Mouse (Mus musculus) testis, postnatal 14 days (tissue): ENCODE results near the gene Rnf150.

Source experiments
- DNase-seq: peaks from one replicate; pipeline ENCODE4 v3.0.0; 2021; ENCODE audit warnings: low spot score

Rnf150 gene

GRCm38 (mm10) chr8:82889062-82889720 is 26.0 kb downstream of the Rnf150 start:
- DNase-seq = no peak

DNA sequence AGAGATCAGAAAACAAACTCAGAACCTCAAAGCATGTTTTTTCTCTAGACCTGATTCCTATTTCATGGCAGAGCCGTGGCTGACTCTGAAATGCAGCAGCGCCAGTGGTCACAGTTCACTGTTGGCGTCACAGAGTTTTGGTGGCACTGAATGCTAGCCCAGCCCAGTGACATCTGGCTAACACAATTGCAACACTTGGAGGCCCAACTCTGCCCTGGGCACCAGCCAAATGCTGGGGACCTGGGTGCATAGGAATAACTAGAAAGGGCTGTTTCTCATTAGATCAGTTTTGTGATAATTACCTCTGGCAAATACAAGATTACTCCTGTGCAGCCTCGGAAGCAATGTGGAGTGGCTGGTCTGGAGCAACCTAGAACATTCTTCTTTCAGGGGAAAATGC is 31.9 kb downstream of the Rnf150 start:
- DNase-seq = no peak

- no peak for DNase-seq
Observed at GRCm38 (mm10) chr8:82896796-82897195, 33.6 kb downstream of the Rnf150 start.

- DNase-seq = no peak
Observed at GRCm38 (mm10) chr8:82897628-82898458, 34.7 kb downstream of the Rnf150 start.

DNA sequence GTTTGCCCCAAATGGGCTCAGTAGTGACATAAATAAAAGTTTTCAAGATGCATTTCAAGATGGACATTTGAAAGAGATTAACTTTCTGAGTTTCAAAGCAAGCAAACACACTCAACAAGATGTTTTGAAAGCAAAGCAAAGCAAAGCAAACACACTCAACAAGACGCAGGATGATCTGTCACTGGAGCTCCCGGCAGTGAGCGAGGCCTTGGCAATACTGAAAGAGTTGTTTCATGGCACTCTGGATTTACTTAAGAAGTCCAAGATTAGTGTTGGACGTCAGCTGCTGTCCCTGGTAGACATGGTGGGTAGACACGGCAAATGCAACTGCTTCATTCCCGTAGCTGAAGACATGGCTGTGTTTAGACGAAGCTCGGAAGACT is 35.3 kb downstream of the Rnf150 start:
- no peak for DNase-seq

GRCm38 (mm10) chr8:82900958-82901357 is 37.8 kb downstream of the Rnf150 start:
- DNase-seq = no peak

GRCm38 (mm10) chr8:82901549-82902138 is 38.5 kb downstream of the Rnf150 start:
- no peak for DNase-seq

DNA sequence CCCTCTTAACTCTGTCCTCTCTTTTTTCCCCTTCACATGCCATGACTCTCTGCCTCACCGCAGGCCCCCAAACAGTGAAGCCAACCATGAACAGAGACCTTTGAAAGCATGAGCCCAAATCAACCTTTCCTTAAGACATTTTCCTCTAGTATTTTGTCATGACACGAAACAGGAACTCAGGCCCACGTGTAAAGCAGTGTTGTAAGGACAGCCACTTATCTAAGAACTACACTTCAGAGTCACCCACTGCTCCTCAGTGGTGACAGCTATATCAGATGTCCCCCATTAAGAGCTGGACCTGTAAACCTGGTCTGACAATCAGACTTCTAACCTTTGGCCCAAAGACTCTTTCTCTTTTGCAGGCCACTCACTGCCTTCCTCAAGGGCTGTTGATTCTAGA is 40.3 kb downstream of the Rnf150 start:
- DNase-seq = no peak

- DNase-seq = no peak
Observed at GRCm38 (mm10) chr8:82907271-82907670, 44.1 kb downstream of the Rnf150 start.

DNA sequence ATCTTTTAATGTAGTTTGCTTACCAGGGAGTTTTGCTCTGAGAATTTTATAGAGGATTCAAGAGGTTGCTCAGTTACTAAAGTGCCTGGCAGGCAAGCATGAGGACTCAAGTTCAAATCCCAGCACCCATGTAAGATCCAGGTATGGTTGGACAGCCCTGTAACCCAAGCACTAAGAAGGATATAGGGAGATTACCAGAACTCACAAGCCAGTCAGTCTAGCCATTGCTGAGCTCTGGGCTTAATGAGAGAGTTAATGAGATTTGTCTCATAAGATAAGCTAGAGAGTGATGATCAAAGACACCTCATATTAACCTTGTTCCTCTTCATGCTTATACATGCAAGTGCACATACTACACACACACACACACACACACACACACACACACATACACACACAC is 48.3 kb downstream of the Rnf150 start:
- DNase-seq = no peak

DNA sequence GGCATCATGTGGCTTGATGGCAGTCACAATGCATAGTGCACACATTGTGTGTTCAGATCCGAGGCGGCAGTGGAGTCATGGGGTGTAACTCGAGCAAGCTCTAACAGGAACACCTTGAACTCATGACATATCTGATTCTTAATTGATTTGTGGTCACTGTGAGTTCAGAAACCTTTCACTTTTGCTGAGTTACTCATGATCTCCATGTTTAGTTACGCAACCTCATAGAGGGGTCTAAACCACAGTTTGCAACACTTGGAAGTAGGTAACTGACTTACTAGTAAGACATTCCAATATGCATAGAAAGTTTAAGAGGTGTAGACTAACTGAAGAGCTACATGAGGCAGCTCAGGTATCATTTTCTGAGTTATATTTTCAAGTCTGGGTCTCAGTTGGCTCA is 49.1 kb downstream of the Rnf150 start:
- DNase-seq = no peak

- no peak for DNase-seq
Observed at GRCm38 (mm10) chr8:82914543-82914942, 51.4 kb downstream of the Rnf150 start.

- no peak for DNase-seq
Observed at GRCm38 (mm10) chr8:82916851-82917539, 53.8 kb downstream of the Rnf150 start.

DNA sequence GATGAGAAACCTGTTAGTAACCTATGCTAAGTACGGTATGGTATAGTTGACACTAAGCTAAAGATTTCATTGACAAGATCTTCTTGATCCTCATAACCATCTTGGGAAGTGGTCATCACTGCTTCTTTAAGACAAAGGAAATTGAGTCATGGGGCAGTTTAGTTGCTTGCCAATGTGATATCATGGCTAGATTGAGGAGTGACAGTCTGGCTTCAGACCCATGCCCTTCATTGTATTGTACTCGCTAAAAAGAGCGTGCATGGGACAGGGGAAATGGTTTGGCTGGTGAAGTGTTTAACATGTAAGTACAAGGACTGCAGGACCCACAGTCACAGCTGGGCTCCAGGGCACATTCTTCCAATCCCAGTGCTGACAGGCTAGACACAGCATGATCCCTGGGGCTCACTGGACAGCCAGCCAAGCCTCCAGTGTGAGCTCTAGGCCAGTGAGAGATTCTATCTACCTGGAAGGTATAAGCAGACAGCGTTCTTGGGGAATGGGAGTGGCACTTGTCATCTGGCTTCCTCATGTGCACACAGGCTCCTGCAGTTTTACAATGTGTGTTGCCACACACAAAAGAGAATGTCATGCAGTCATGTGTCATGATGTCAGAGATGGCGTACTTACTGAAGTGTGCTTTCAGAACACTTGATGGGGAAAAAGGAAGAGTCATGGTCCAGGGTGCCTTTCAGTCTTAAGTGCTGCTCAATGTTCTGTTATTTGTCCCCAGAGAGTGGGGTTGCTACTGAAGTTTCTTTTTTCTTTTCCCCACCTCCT is 54.6 kb downstream of the Rnf150 start:
- no peak for DNase-seq

DNA sequence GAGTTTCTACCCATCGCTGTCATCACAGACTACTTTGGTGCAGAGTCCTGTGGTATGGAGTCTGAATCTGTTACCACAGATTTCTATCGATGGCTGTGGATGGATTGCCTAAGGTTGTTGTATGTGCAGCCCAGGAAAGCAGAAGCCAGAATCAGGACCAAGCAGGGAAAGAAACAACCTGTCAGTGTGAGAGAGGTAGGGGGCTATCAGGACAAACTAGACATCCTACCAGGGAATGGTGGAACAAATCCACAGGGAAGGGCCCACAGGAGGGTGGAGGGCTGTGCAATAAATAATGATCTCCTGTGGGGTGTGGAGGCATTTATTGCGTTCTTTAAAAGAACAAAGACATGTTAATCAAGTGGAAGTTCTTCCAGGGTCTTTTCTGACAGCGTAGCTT is 56.5 kb downstream of the Rnf150 start:
- DNase-seq = no peak

DNA sequence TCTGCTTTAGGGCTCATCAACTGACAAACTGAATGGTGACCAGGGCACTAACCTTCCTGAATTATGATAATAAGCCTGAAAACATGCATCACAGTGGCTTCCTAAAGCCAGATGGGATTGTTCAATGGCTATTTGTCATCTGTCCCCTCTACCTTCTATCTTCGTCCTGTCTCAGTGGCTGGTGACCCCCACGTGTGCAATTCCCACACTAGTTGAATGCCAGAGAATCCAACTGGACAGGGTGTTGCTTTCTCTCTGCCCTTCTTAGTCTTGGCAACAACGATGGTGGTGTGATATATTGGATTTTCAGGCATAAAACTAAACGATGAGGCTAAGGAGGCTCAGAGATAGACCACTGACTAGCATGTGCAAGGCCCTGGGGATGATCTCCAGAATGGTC is 57.0 kb downstream of the Rnf150 start:
- DNase-seq = no peak

GRCm38 (mm10) chr8:82925286-82925685 is 62.1 kb downstream of the Rnf150 start:
- no peak for DNase-seq

DNA sequence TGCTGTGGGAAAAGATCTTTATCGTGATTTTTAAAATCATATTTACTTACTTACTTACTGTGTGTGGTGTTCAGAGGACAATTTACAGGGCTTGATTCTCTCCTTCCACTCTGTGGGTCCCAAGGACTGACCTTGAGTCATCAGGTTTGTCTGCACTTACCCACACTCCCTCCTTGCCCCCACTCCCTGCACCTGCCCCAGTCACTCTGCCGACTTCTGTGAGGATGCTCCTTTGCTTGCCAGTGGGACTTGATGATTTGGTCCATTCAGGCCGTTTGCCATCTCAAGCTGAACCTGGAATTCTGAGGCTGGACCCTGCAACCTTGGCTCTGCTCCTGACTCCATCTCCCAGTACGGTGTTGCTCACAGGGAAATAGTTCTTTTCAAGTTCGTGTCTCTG is 63.4 kb downstream of the Rnf150 start:
- DNase-seq = no peak

- DNase-seq = no peak
Observed at GRCm38 (mm10) chr8:82931554-82931953, 68.4 kb downstream of the Rnf150 start.

GRCm38 (mm10) chr8:82936162-82936561 is 73.0 kb downstream of the Rnf150 start:
- no peak for DNase-seq

- no peak for DNase-seq
Observed at GRCm38 (mm10) chr8:82936866-82937265, 73.7 kb downstream of the Rnf150 start.

- DNase-seq = peak; percentile 5
Observed at GRCm38 (mm10) chr8:82939912-82940311, 76.8 kb downstream of the Rnf150 start.
